Mouse (Mus musculus) spleen, postnatal 10 days (tissue): ENCODE measurements around the gene Tacr2.
A peak's percentile ranks its signal among the peaks of the same experiment; 100 is the strongest.

Experiments
- DNase-seq, 2 experiments: peaks; one replicate each; pipeline ENCODE4 v3.0.0; 2021 to 2022; ENCODE audit warnings: low spot score in 2 of 2

Gene Tacr2

GRCm38 (mm10) chr10:62239270-62239669 is 13.0 kb upstream of the Tacr2 start:
- no peak for DNase-seq

GRCm38 (mm10) chr10:62242358-62242757 is 9.9 kb upstream of the Tacr2 start:
- no peak for DNase-seq

GRCm38 (mm10) chr10:62242896-62243295 is 9.3 kb upstream of the Tacr2 start:
- DNase-seq = peak in 1 of 2 experiments; percentile 60

- no peak for DNase-seq
These were observed 8.2 kb upstream of the Tacr2 start for GRCm38 (mm10) chr10:62244067-62244466.

- no peak for DNase-seq
These were observed 5.1 kb upstream of the Tacr2 start for GRCm38 (mm10) chr10:62247156-62247555.

GRCm38 (mm10) chr10:62247815-62248214 is 4.4 kb upstream of the Tacr2 start:
- DNase-seq = no peak

- no peak for DNase-seq
These were observed 428 bp downstream of the Tacr2 start for GRCm38 (mm10) chr10:62252496-62253235.

- DNase-seq = no peak
These were observed 6.1 kb downstream of the Tacr2 start for GRCm38 (mm10) chr10:62258298-62258697.

GRCm38 (mm10) chr10:62261115-62261886 is 9.1 kb downstream of the Tacr2 start:
- DNase-seq = peak; percentile 48 to 79

- DNase-seq = no peak
These were observed 12.1 kb downstream of the Tacr2 start for GRCm38 (mm10) chr10:62264299-62264698.

- DNase-seq = no peak
These were observed 17.0 kb downstream of the Tacr2 start for GRCm38 (mm10) chr10:62269278-62269677.

- DNase-seq = peak; percentile 84 to 92
These were observed 23.0 kb downstream of the Tacr2 start for GRCm38 (mm10) chr10:62275235-62275634.

GRCm38 (mm10) chr10:62277499-62278293 is 25.5 kb downstream of the Tacr2 start:
- no peak for DNase-seq

- no peak for DNase-seq
These were observed 26.8 kb downstream of the Tacr2 start for GRCm38 (mm10) chr10:62279066-62279465.

- no peak for DNase-seq
These were observed 27.4 kb downstream of the Tacr2 start for GRCm38 (mm10) chr10:62279671-62280070.

- DNase-seq = no peak
These were observed 30.5 kb downstream of the Tacr2 start for GRCm38 (mm10) chr10:62282782-62283181.

- DNase-seq = no peak
These were observed 31.1 kb downstream of the Tacr2 start for GRCm38 (mm10) chr10:62283206-62283792.

- DNase-seq = no peak
These were observed 35.4 kb downstream of the Tacr2 start for GRCm38 (mm10) chr10:62287460-62288124.

GRCm38 (mm10) chr10:62294112-62294511 is 41.9 kb downstream of the Tacr2 start:
- no peak for DNase-seq

GRCm38 (mm10) chr10:62296086-62296872 is 44.0 kb downstream of the Tacr2 start:
- DNase-seq = no peak
